Mouse (Mus musculus) olfactory bulb, adult 2 months (tissue): ENCODE data around the gene Sidt1.

Source experiments
- CTCF ChIP-seq: fragments of 200-500 bp; IDR thresholded peaks from 2 replicates; pipeline ENCODE4 v1.5.1; 2012; ENCODE audit warnings: low read depth, mild to moderate bottlenecking, low read length, moderate library complexity; ENCODE audit not compliant: insufficient read depth
- POLR2A ChIP-seq: fragments of 200-500 bp; IDR thresholded peaks from 2 replicates; pipeline ENCODE4 v1.6.1; 2012; ENCODE audit warnings: mild to moderate bottlenecking, low read depth, low read length, moderate library complexity; ENCODE audit not compliant: insufficient read depth

GRCm38 (mm10) chr16:44254698-44255097 is 78.3 kb downstream of the Sidt1 start:
- TF ChIP-seq CTCF: no peak
- TF ChIP-seq POLR2A: no peak
